Mouse (Mus musculus) forebrain, embryonic 13.5 days (tissue): ENCODE measurements at regions not wholly inside any gene's neighbourhood (a gene's known extent, or its start where the extent isn't known, plus 50 kb on each side); places are given as distances from the start of the nearest gene placed in this dataset.

ENCODE experiments used
- ATAC-seq: fragments of 200-750 bp; cut with Nextera tagmentation; 2 replicates; pipeline ENCODE4 v1.8.0; 2017
- H3K27ac ChIP-seq: fragments of 300-500 bp; sonication (generic); 2 replicates; pipeline ENCODE4 v1.5.1; 2015; ENCODE audit warnings: inconsistent platforms, mild to moderate bottlenecking, moderate library complexity
- H3K27me3 ChIP-seq: fragments of 300-500 bp; sonication (generic); 2 replicates; pipeline ENCODE4 v1.6.1; 2015; ENCODE audit warnings: mild to moderate bottlenecking, inconsistent platforms
- H3K36me3 ChIP-seq: fragments of 300-500 bp; sonication (generic); 2 replicates; pipeline ENCODE4 v1.6.1; 2015; ENCODE audit warnings: mild to moderate bottlenecking, inconsistent platforms; ENCODE audit not compliant: poor library complexity, severe bottlenecking
- H3K4me1 ChIP-seq: fragments of 300-500 bp; sonication (generic); 2 replicates; pipeline ENCODE4 v1.6.1; 2015; ENCODE audit warnings: inconsistent platforms
- H3K4me2 ChIP-seq: fragments of 300-500 bp; sonication (generic); 2 replicates; pipeline ENCODE4 v1.6.1; 2015; ENCODE audit warnings: inconsistent platforms, mild to moderate bottlenecking, moderate library complexity
- H3K4me3 ChIP-seq: fragments of 300-500 bp; sonication (generic); 2 replicates; pipeline ENCODE4 v1.5.1; 2015; ENCODE audit warnings: mild to moderate bottlenecking, inconsistent platforms
- H3K9ac ChIP-seq: fragments of 300-500 bp; sonication (generic); 2 replicates; pipeline ENCODE4 v1.6.1; 2015; ENCODE audit warnings: mild to moderate bottlenecking, inconsistent platforms
- H3K9me3 ChIP-seq: fragments of 300-500 bp; sonication (generic); replicated peaks from 2 replicates; pipeline ENCODE4 v1.6.1; 2016; ENCODE audit warnings: inconsistent platforms
- WGBS: fragments of 180-500 bp; shearing (Covaris S2); methylation state at CpG from one replicate; pipeline ENCODE4 v1.1.7; 2015; 5-methylcytosine and 5-hydroxymethylcytosine counted together

GRCm38 (mm10) chr14:104297316-104298311, 170.2 kb downstream of the Pou4f1 start:
- Histone ChIP-seq H3K4me3 (no peak overlapping the region), H3K9ac (no peak overlapping the region), H3K4me1 (peaks cover 24% of the 10 kb centered on the region), H3K36me3 (no peaks in the 10 kb centered on the region), H3K4me2 (0 out of 2 replicates have a peak overlapping the region, but pooled peaks have one; percentile 14), H3K27me3 (peaks cover 83% of the 10 kb centered on the region), H3K9me3 (no peaks in the 10 kb centered on the region), H3K27ac (no peak overlapping the region)
- peak; percentile 97 for ATAC-seq
- 7% methylated on average over 15 of the region's 15 CpGs for WGBS

GRCm38 (mm10) chr14:104293814-104294213, 174.0 kb downstream of the Pou4f1 start:
- Histone ChIP-seq H3K4me2 (no peak overlapping the region), H3K4me1 (peaks cover 23% of the 10 kb centered on the region), H3K4me3 (no peak overlapping the region), H3K9me3 (no peaks in the 10 kb centered on the region), H3K27me3 (peaks cover 81% of the 10 kb centered on the region), H3K27ac (no peak overlapping the region), H3K9ac (no peak overlapping the region), H3K36me3 (no peaks in the 10 kb centered on the region)
- no peak for ATAC-seq
- WGBS: 18% methylated on average over 4 of the region's 4 CpGs

- no peak for ATAC-seq
- H3K4me3 ChIP-seq: no peak overlapping the region
- WGBS: 94% methylated on average over 2 of the region's 2 CpGs
- peaks cover 78% of the 10 kb centered on the region for H3K27me3 ChIP-seq
- H3K36me3 ChIP-seq: no peaks in the 10 kb centered on the region
- H3K9me3 ChIP-seq: no peaks in the 10 kb centered on the region
- no peak overlapping the region for H3K9ac ChIP-seq
- H3K27ac ChIP-seq: no peak overlapping the region
- no peak overlapping the region for H3K4me2 ChIP-seq
- H3K4me1 ChIP-seq: peaks cover 16% of the 10 kb centered on the region
Measured at GRCm38 (mm10) chr14:104293147-104293546, 174.7 kb downstream of the Pou4f1 start.

- Histone ChIP-seq H3K27me3 (0 out of 2 replicates have a peak, but pooled peaks cover 3% of the 10 kb centered on the region), H3K27ac (no peak overlapping the region), H3K36me3 (no peaks in the 10 kb centered on the region), H3K4me2 (no peak overlapping the region), H3K4me1 (no peaks in the 10 kb centered on the region), H3K9me3 (no peaks in the 10 kb centered on the region), H3K9ac (no peak overlapping the region), H3K4me3 (no peak overlapping the region)
- ATAC-seq: no peak
- 80% methylated on average over 6 of the region's 6 CpGs for WGBS
Measured at GRCm38 (mm10) chr14:104280353-104280752, 187.4 kb downstream of the Pou4f1 start.

- no peak for ATAC-seq
Measured at GRCm38 (mm10) chr14:104279890-104280289, 187.9 kb downstream of the Pou4f1 start.

GRCm38 (mm10) chr14:104274752-104275151, 193.0 kb downstream of the Pou4f1 start:
- Histone ChIP-seq H3K9me3 (no peaks in the 10 kb centered on the region), H3K27ac (no peak overlapping the region), H3K27me3 (peaks cover 9% of the 10 kb centered on the region; the same call in 1 of the 2 replicates), H3K4me1 (no peaks in the 10 kb centered on the region), H3K9ac (no peak overlapping the region), H3K4me2 (no peak overlapping the region), H3K4me3 (no peak overlapping the region), H3K36me3 (no peaks in the 10 kb centered on the region)
- ATAC-seq: no peak
- WGBS: 87% methylated on average over 4 of the region's 4 CpGs

More at GRCm38 (mm10) chr14:104279890-104280289, 187.9 kb downstream of the Pou4f1 start:
- H3K4me2 ChIP-seq: no peak overlapping the region
- no peak overlapping the region for H3K4me3 ChIP-seq
- H3K9ac ChIP-seq: no peak overlapping the region
- H3K4me1 ChIP-seq: no peaks in the 10 kb centered on the region
- H3K27ac ChIP-seq: no peak overlapping the region
- H3K9me3 ChIP-seq: no peaks in the 10 kb centered on the region
- no peaks in the 10 kb centered on the region for H3K36me3 ChIP-seq
- WGBS: 62% methylated on average over 5 of the region's 5 CpGs
- H3K27me3 ChIP-seq: 0 out of 2 replicates have a peak, but pooled peaks cover 3% of the 10 kb centered on the region

- no peaks in the 10 kb centered on the region for H3K36me3 ChIP-seq
- no peak for ATAC-seq
Measured at GRCm38 (mm10) chr14:104264919-104265764, 202.7 kb downstream of the Pou4f1 start.

GRCm38 (mm10) chr14:104216965-104217364, 250.8 kb downstream of the Pou4f1 start:
- no peak for ATAC-seq
- H3K27ac ChIP-seq: no peak overlapping the region
- no peaks in the 10 kb centered on the region for H3K27me3 ChIP-seq
- H3K36me3 ChIP-seq: no peaks in the 10 kb centered on the region
- WGBS: 82% methylated on average over 5 of the region's 5 CpGs
- H3K4me3 ChIP-seq: no peak overlapping the region
- no peaks in the 10 kb centered on the region for H3K9me3 ChIP-seq
- no peaks in the 10 kb centered on the region for H3K4me1 ChIP-seq
- no peak overlapping the region for H3K4me2 ChIP-seq
- H3K9ac ChIP-seq: no peak overlapping the region

More at GRCm38 (mm10) chr14:104264919-104265764, 202.7 kb downstream of the Pou4f1 start:
- H3K4me3 ChIP-seq: no peak overlapping the region
- 50% methylated on average over 6 of the region's 6 CpGs for WGBS
- no peaks in the 10 kb centered on the region for H3K4me1 ChIP-seq
- no peak overlapping the region for H3K4me2 ChIP-seq
- no peak overlapping the region for H3K27ac ChIP-seq
- H3K9ac ChIP-seq: no peak overlapping the region
- no peaks in the 10 kb centered on the region for H3K9me3 ChIP-seq
- H3K27me3 ChIP-seq: peaks cover 11% of the 10 kb centered on the region; the same call in 1 of the 2 replicates

- no peak overlapping the region for H3K4me2 ChIP-seq
- 67% methylated on average over 3 of the region's 3 CpGs for WGBS
- no peak overlapping the region for H3K4me3 ChIP-seq
- no peak for ATAC-seq
- no peak overlapping the region for H3K27ac ChIP-seq
- H3K36me3 ChIP-seq: no peaks in the 10 kb centered on the region
- H3K27me3 ChIP-seq: no peaks in the 10 kb centered on the region
- H3K4me1 ChIP-seq: no peaks in the 10 kb centered on the region
- H3K9me3 ChIP-seq: no peaks in the 10 kb centered on the region
- H3K9ac ChIP-seq: no peak overlapping the region
Measured at GRCm38 (mm10) chr14:104210719-104211118, 257.1 kb downstream of the Pou4f1 start.

- no peaks in the 10 kb centered on the region for H3K36me3 ChIP-seq
- H3K4me1 ChIP-seq: no peaks in the 10 kb centered on the region
- WGBS: 80% methylated on average over 4 of the region's 4 CpGs
- no peaks in the 10 kb centered on the region for H3K9me3 ChIP-seq
- no peak overlapping the region for H3K4me3 ChIP-seq
- no peak for ATAC-seq
- no peak overlapping the region for H3K27ac ChIP-seq
- H3K27me3 ChIP-seq: no peaks in the 10 kb centered on the region
- no peak overlapping the region for H3K4me2 ChIP-seq
- no peak overlapping the region for H3K9ac ChIP-seq
Measured at GRCm38 (mm10) chr14:104208855-104209254, 258.9 kb downstream of the Pou4f1 start.

GRCm38 (mm10) chr14:104208040-104208816, 259.6 kb downstream of the Pou4f1 start:
- H3K4me2 ChIP-seq: no peak overlapping the region
- H3K27ac ChIP-seq: no peak overlapping the region
- no peaks in the 10 kb centered on the region for H3K36me3 ChIP-seq
- H3K4me1 ChIP-seq: no peaks in the 10 kb centered on the region
- WGBS: 85% methylated on average over 7 of the region's 7 CpGs
- ATAC-seq: no peak
- no peaks in the 10 kb centered on the region for H3K27me3 ChIP-seq
- H3K9me3 ChIP-seq: no peaks in the 10 kb centered on the region
- H3K9ac ChIP-seq: no peak overlapping the region
- H3K4me3 ChIP-seq: no peak overlapping the region
